Comparison of ENCODE assay signal across 8 mouse cellular contexts in genomic region chr15:89173024-89173905, GRCm38 (mm10). TPM values are rescaled to one million over a fixed set of nuclear protein-coding genes. Genes with fewer than 3 reads are reported as not detected.
DNase-seq lines count a peak whose midpoint lies in the region; ATAC-seq lines count a peak whose summit lies in the region.

No protein-coding gene starts in this region.

- DNase-seq in right cerebral cortex, postnatal 10 days (ENCODE audit: low spot score in 2 of 2), result peak; percentile 73 to 76
- DNase-seq in right cerebral cortex, postnatal 36 days (ENCODE audit: low spot score in 2 of 2), result no peak
- DNase-seq in cerebellum, adult 9-11 months, result peak; percentile 75
- DNase-seq in lung, postnatal 10 days, result peak; percentile 68
- DNase-seq in splenic B cell, adult 2 months (ENCODE audit: low read depth, low spot score), result peak; percentile 43
- no peak for DNase-seq in urinary bladder, postnatal 36 days (ENCODE audit: low spot score in 2 of 2)

- ATAC-seq in heart, embryonic 12.5 days (ENCODE audit: insufficient number of reproducible peaks, low FRiP score), result no peak
- ATAC-seq in kidney, embryonic 15.5 days (replicated peaks; ENCODE audit: low FRiP score), result peak; percentile 19; the same call in 1 of the 2 replicates

- H3K4me1 ChIP-seq in heart, embryonic 12.5 days (replicated peaks), result peaks cover 97% of the 10 kb centered on the region
- peaks cover 98% of the 10 kb centered on the region for H3K4me1 ChIP-seq in kidney, embryonic 15.5 days

- H3K9me3 ChIP-seq in heart, embryonic 12.5 days (replicated peaks), result no peaks in the 10 kb centered on the region
- H3K9me3 ChIP-seq in kidney, embryonic 15.5 days (replicated peaks), result no peaks in the 10 kb centered on the region

- WGBS in heart, embryonic 12.5 days, result under 1% methylated on average over 65 of the region's 65 CpGs
- under 1% methylated on average over 65 of the region's 65 CpGs for WGBS in kidney, embryonic 15.5 days

- H3K4me3 ChIP-seq in heart, embryonic 12.5 days, result peak overlapping the region; percentile 64
- peak overlapping the region; percentile 57 for H3K4me3 ChIP-seq in kidney, embryonic 15.5 days (replicated peaks)

- peak overlapping the region; percentile 97 for H3K4me2 ChIP-seq in heart, embryonic 12.5 days
- H3K4me2 ChIP-seq in kidney, embryonic 15.5 days, result peak overlapping the region; percentile 99

- peak overlapping the region; percentile 33; the same call in 1 of the 2 replicates for H3K27ac ChIP-seq in heart, embryonic 12.5 days (ENCODE audit: poor library complexity, severe bottlenecking)
- H3K27ac ChIP-seq in kidney, embryonic 15.5 days, result peak overlapping the region; percentile 66

- H3K36me3 ChIP-seq in heart, embryonic 12.5 days, result peaks cover 3% of the 10 kb centered on the region
- H3K36me3 ChIP-seq in kidney, embryonic 15.5 days, result peaks cover 2% of the 10 kb centered on the region
- no peaks in the 10 kb centered on the region for H3K36me3 ChIP-seq in splenic B cell, adult 2 months (ENCODE audit: control insufficient read depth, insufficient read depth, low read length, poor library complexity, severe bottlenecking)

- no peaks in the 10 kb centered on the region for H3K27me3 ChIP-seq in heart, embryonic 12.5 days (replicated peaks)
- no peaks in the 10 kb centered on the region for H3K27me3 ChIP-seq in kidney, embryonic 15.5 days
- no peaks in the 10 kb centered on the region for H3K27me3 ChIP-seq in splenic B cell, adult 2 months (ENCODE audit: control insufficient read depth, insufficient read depth, low read length, poor library complexity, severe bottlenecking)

- H3K9ac ChIP-seq in heart, embryonic 12.5 days, result peak overlapping the region; percentile 81
- H3K9ac ChIP-seq in kidney, embryonic 15.5 days, result peak overlapping the region; percentile 62

RNA-seq across cellular contexts. Expression of gene Plxnb2, which starts 7.3 kb away (rescaled TPM):
- 124 and 130 TPM in 2 replicates for polyA plus RNA-seq in heart, embryonic 12.5 days (2016; fragmentation: Nextera tagmentation; extraction: Ambion mirVana)
- polyA plus RNA-seq in kidney, embryonic 15.5 days (2015; fragmentation: Nextera tagmentation; extraction: Ambion mirVana), result 138 and 160 TPM in 2 replicates

RNA-seq across cellular contexts. Expression of gene Dennd6b, which starts 23.0 kb away (rescaled TPM):
- polyA plus RNA-seq in heart, embryonic 12.5 days (2016; fragmentation: Nextera tagmentation; extraction: Ambion mirVana), result 19.9 and 20.2 TPM in 2 replicates
- polyA plus RNA-seq in kidney, embryonic 15.5 days (2015; fragmentation: Nextera tagmentation; extraction: Ambion mirVana), result 17.0 and 19.2 TPM in 2 replicates

RNA-seq across cellular contexts. Expression of gene Mapk11, which starts 23.8 kb away (rescaled TPM):
- polyA plus RNA-seq in heart, embryonic 12.5 days (2016; fragmentation: Nextera tagmentation; extraction: Ambion mirVana), result 3.7 and 4.6 TPM in 2 replicates
- 15.4 and 16.5 TPM in 2 replicates for polyA plus RNA-seq in kidney, embryonic 15.5 days (2015; fragmentation: Nextera tagmentation; extraction: Ambion mirVana)

RNA-seq across cellular contexts. Expression of gene Mapk12, which starts 32.8 kb away (rescaled TPM):
- polyA plus RNA-seq in heart, embryonic 12.5 days (2016; fragmentation: Nextera tagmentation; extraction: Ambion mirVana), result 19.9 and 20.1 TPM in 2 replicates
- polyA plus RNA-seq in kidney, embryonic 15.5 days (2015; fragmentation: Nextera tagmentation; extraction: Ambion mirVana), result 14.8 and 16.7 TPM in 2 replicates

RNA-seq across cellular contexts. Expression of gene Ppp6r2, which starts 38.1 kb away (rescaled TPM):
- polyA plus RNA-seq in heart, embryonic 12.5 days (2016; fragmentation: Nextera tagmentation; extraction: Ambion mirVana), result 21.0 and 25.9 TPM in 2 replicates
- 22.7 and 26.9 TPM in 2 replicates for polyA plus RNA-seq in kidney, embryonic 15.5 days (2015; fragmentation: Nextera tagmentation; extraction: Ambion mirVana)

Comparison
In these comparisons a context has a peak if more than half of its experiments do, and no peak if none do; other contexts are left out.
1. DNase-seq: peak in right cerebral cortex, postnatal 10 days (2 of 2), cerebellum, adult 9-11 months (single experiment), lung, postnatal 10 days (single experiment) and splenic B cell, adult 2 months (single experiment); none in right cerebral cortex, postnatal 36 days (0 of 2) and urinary bladder, postnatal 36 days (0 of 2).